Mouse (Mus musculus) liver, postnatal 0 days (tissue): ENCODE measurements around the gene Tubgcp5. TPM values are rescaled to one million over a fixed set of nuclear protein-coding genes. Genes with fewer than 3 reads are reported as not detected.

Experiments used
- ATAC-seq: fragments of 200-750 bp; cut with Nextera tagmentation; 2 replicates; pipeline ENCODE4 v1.8.0; 2017; ENCODE audit warnings: mild to moderate bottlenecking, moderate library complexity
- DNase-seq: peaks from one replicate; pipeline ENCODE4 v3.0.0-alpha.2; 2016
- H3K27ac ChIP-seq: fragments of 300-500 bp; sonication (generic); 2 replicates; pipeline ENCODE4 v1.5.1; 2014; ENCODE audit warnings: antibody characterized with exemption, moderate library complexity, mild to moderate bottlenecking, low read depth
- H3K27me3 ChIP-seq: fragments of 300-500 bp; sonication (generic); 2 replicates; pipeline ENCODE4 v1.6.1; 2014; ENCODE audit warnings: low read length, control low read depth, mixed read lengths; ENCODE audit not compliant: insufficient read depth
- H3K36me3 ChIP-seq: fragments of 300-500 bp; sonication (generic); replicated peaks from 2 replicates; pipeline ENCODE4 v1.6.1; 2014; ENCODE audit warnings: mild to moderate bottlenecking, control low read depth, low read length, moderate library complexity, mixed read lengths; ENCODE audit not compliant: insufficient read depth
- H3K4me1 ChIP-seq: fragments of 300-500 bp; sonication (generic); 2 replicates; pipeline ENCODE4 v1.6.1; 2014; ENCODE audit warnings: antibody characterized with exemption, mild to moderate bottlenecking, control low read depth; ENCODE audit not compliant: insufficient read depth
- H3K4me2 ChIP-seq: fragments of 300-500 bp; sonication (generic); 2 replicates; pipeline ENCODE4 v1.6.1; 2014; ENCODE audit warnings: low read depth, mild to moderate bottlenecking, low read length, moderate library complexity, mixed read lengths
- H3K4me3 ChIP-seq: fragments of 300-500 bp; sonication (generic); 2 replicates; pipeline ENCODE4 v1.5.1; 2014; ENCODE audit warnings: low read depth, low read length
- H3K9ac ChIP-seq: fragments of 300-500 bp; sonication (generic); replicated peaks from 2 replicates; pipeline ENCODE4 v1.6.1; 2014; ENCODE audit warnings: mild to moderate bottlenecking, moderate library complexity
- H3K9me3 ChIP-seq: fragments of 300-500 bp; sonication (generic); 2 replicates; pipeline ENCODE4 v1.6.1; 2016; ENCODE audit warnings: mild to moderate bottlenecking, control low read depth, low read length, mixed read lengths
- CTCF ChIP-seq: sonication (generic); IDR thresholded peaks from 2 replicates; pipeline ENCODE4 v1.5.1; 2016; ENCODE audit warnings: antibody characterized with exemption, low read depth
- EP300 ChIP-seq: IDR thresholded peaks from 2 replicates; pipeline ENCODE4 v1.6.1; 2016; ENCODE audit warnings: antibody characterized with exemption, low read depth, mild to moderate bottlenecking
- WGBS: fragments of 180-500 bp; shearing (Covaris S2); extraction: QIAGEN DNeasy Blood & Tissue Kit; methylation state at CpG from one replicate; pipeline ENCODE4 v1.1.7; 2014; ENCODE audit not compliant: insufficient replicate concordance; 5-methylcytosine and 5-hydroxymethylcytosine counted together
- polyA plus RNA-seq: library from polyadenylated mRNA; unstranded; fragments of >200 nt; fragmentation: Nextera tagmentation; extraction: Ambion mirVana; gene quantifications from 2 replicates; pipeline ENCODE4 v1.2.1, GENCODE M21; 2015

The Tubgcp5 gene
- polyA plus RNA-seq, 1 experiment from 2014 or later: 5.5 TPM

GRCm38 (mm10) chr7:55865750-55866416 is 71.9 kb downstream of the Tubgcp5 start:
- no peaks in the 10 kb centered on the region for H3K36me3 ChIP-seq
- no peak for DNase-seq
- no peak for TF ChIP-seq EP300
- no peak for TF ChIP-seq CTCF
- no peak overlapping the region for H3K4me3 ChIP-seq
- H3K4me2 ChIP-seq: no peak overlapping the region
- no peak for ATAC-seq
- H3K27me3 ChIP-seq: no peaks in the 10 kb centered on the region
- 70% methylated on average over 8 of the region's 8 CpGs for WGBS
- no peaks in the 10 kb centered on the region for H3K4me1 ChIP-seq
- no peaks in the 10 kb centered on the region for H3K9me3 ChIP-seq
- H3K27ac ChIP-seq: no peak overlapping the region
- H3K9ac ChIP-seq: no peak overlapping the region

- TF ChIP-seq CTCF (no peak), EP300 (no peak)
- H3K4me2 ChIP-seq: no peak overlapping the region
- H3K9ac ChIP-seq: no peak overlapping the region
- H3K9me3 ChIP-seq: no peaks in the 10 kb centered on the region
- no peaks in the 10 kb centered on the region for H3K4me1 ChIP-seq
- no peak overlapping the region for H3K27ac ChIP-seq
- DNase-seq: no peak
- 60% methylated on average over 7 of the region's 7 CpGs for WGBS
- H3K27me3 ChIP-seq: no peaks in the 10 kb centered on the region
- H3K36me3 ChIP-seq: peaks cover 3% of the 10 kb centered on the region; the same call in 1 of the 2 replicates
- no peak overlapping the region for H3K4me3 ChIP-seq
- ATAC-seq: no peak
These were observed 74.3 kb downstream of the Tubgcp5 start for GRCm38 (mm10) chr7:55868247-55868646.

- TF ChIP-seq CTCF (no peak), EP300 (no peak)
- no peaks in the 10 kb centered on the region for H3K4me1 ChIP-seq
- no peak overlapping the region for H3K4me2 ChIP-seq
- peaks cover 12% of the 10 kb centered on the region; the same call in 1 of the 2 replicates for H3K36me3 ChIP-seq
- no peak overlapping the region for H3K9ac ChIP-seq
- H3K27ac ChIP-seq: no peak overlapping the region
- WGBS: 81% methylated on average over 3 of the region's 3 CpGs
- H3K4me3 ChIP-seq: no peak overlapping the region
- no peaks in the 10 kb centered on the region for H3K27me3 ChIP-seq
- no peaks in the 10 kb centered on the region for H3K9me3 ChIP-seq
- ATAC-seq (no peak), DNase-seq (no peak)
These were observed 75.3 kb downstream of the Tubgcp5 start for GRCm38 (mm10) chr7:55869220-55869619.

- H3K4me3 ChIP-seq: no peak overlapping the region
- WGBS: 86% methylated on average over 6 of the region's 6 CpGs
- no peak overlapping the region for H3K4me2 ChIP-seq
- H3K4me1 ChIP-seq: no peaks in the 10 kb centered on the region
- no peak overlapping the region for H3K27ac ChIP-seq
- no peaks in the 10 kb centered on the region for H3K27me3 ChIP-seq
- TF ChIP-seq CTCF (no peak), EP300 (no peak)
- no peak for ATAC-seq
- H3K9ac ChIP-seq: no peak overlapping the region
- H3K36me3 ChIP-seq: peaks cover 17% of the 10 kb centered on the region; the same call in 1 of the 2 replicates
- H3K9me3 ChIP-seq: no peaks in the 10 kb centered on the region
- DNase-seq: no peak
These were observed 76.5 kb downstream of the Tubgcp5 start for GRCm38 (mm10) chr7:55870340-55871020.

- no peak for ATAC-seq
- WGBS: 79% methylated on average over 5 of the region's 5 CpGs
These were observed 77.5 kb downstream of the Tubgcp5 start for GRCm38 (mm10) chr7:55871476-55871875.

GRCm38 (mm10) chr7:55874703-55875102 is 80.7 kb downstream of the Tubgcp5 start:
- DNase-seq (no peak), ATAC-seq (no peak)
- Histone ChIP-seq H3K27ac (no peak overlapping the region), H3K9me3 (no peaks in the 10 kb centered on the region), H3K36me3 (peaks cover 45% of the 10 kb centered on the region), H3K9ac (no peak overlapping the region), H3K27me3 (no peaks in the 10 kb centered on the region), H3K4me3 (no peak overlapping the region), H3K4me1 (no peaks in the 10 kb centered on the region), H3K4me2 (no peak overlapping the region)
- 68% methylated on average over 7 of the region's 7 CpGs for WGBS
- TF ChIP-seq CTCF (no peak), EP300 (no peak)

More at GRCm38 (mm10) chr7:55871476-55871875, 77.5 kb downstream of the Tubgcp5 start:
- Histone ChIP-seq H3K27ac (no peak overlapping the region), H3K9me3 (no peaks in the 10 kb centered on the region), H3K27me3 (no peaks in the 10 kb centered on the region), H3K4me3 (no peak overlapping the region), H3K4me2 (no peak overlapping the region), H3K9ac (no peak overlapping the region), H3K4me1 (no peaks in the 10 kb centered on the region), H3K36me3 (peaks cover 20% of the 10 kb centered on the region; the same call in 1 of the 2 replicates)
- TF ChIP-seq EP300: no peak
- TF ChIP-seq CTCF: no peak
- no peak for DNase-seq
